Mouse (Mus musculus) lung, embryonic 14.5 days (tissue): ENCODE measurements at regions not wholly inside any gene's neighbourhood (a gene's known extent, or its start where the extent isn't known, plus 50 kb on each side); places are given as distances from the start of the nearest gene placed in this dataset.
A peak's percentile ranks its signal among the peaks of the same experiment; 100 is the strongest.

Experiments used
- ATAC-seq: fragments of 200-750 bp; cut with Nextera tagmentation; 2 replicates; pipeline ENCODE4 v1.8.0; 2017; ENCODE audit warnings: mild to moderate bottlenecking, moderate TSS enrichment, moderate library complexity; ENCODE audit not compliant: insufficient read depth
- DNase-seq: peaks from one replicate; pipeline ENCODE4 v3.0.0-alpha.2; 2015
- H3K27ac ChIP-seq: fragments of 300-500 bp; sonication (generic); 2 replicates; pipeline ENCODE4 v1.5.1; 2014; ENCODE audit warnings: low read depth, mild to moderate bottlenecking, moderate library complexity
- H3K27me3 ChIP-seq: fragments of 300-500 bp; sonication (generic); 2 replicates; pipeline ENCODE4 v1.6.1; 2014; ENCODE audit warnings: low read length, control low read depth; ENCODE audit not compliant: insufficient read depth
- H3K36me3 ChIP-seq: fragments of 300-500 bp; sonication (generic); 2 replicates; pipeline ENCODE4 v1.6.1; 2014; ENCODE audit warnings: control low read depth; ENCODE audit not compliant: insufficient read depth
- H3K4me1 ChIP-seq: fragments of 300-500 bp; sonication (generic); 2 replicates; pipeline ENCODE4 v1.6.1; 2014; ENCODE audit warnings: antibody characterized with exemption, control low read depth; ENCODE audit not compliant: insufficient read depth
- H3K4me2 ChIP-seq: fragments of 300-500 bp; sonication (generic); 2 replicates; pipeline ENCODE4 v1.6.1; 2014; ENCODE audit warnings: mild to moderate bottlenecking
- H3K4me3 ChIP-seq: fragments of 300-500 bp; sonication (generic); 2 replicates; pipeline ENCODE4 v1.5.1; 2014; ENCODE audit warnings: low read depth, low read length
- H3K9ac ChIP-seq: fragments of 300-500 bp; sonication (generic); 2 replicates; pipeline ENCODE4 v1.6.1; 2014
- H3K9me3 ChIP-seq: fragments of 300-500 bp; sonication (generic); 2 replicates; pipeline ENCODE4 v1.6.1; 2016; ENCODE audit warnings: low read depth, low read length, control low read depth
- CTCF ChIP-seq: IDR thresholded peaks from 2 replicates; pipeline ENCODE4 v1.5.1; 2016; ENCODE audit warnings: antibody characterized with exemption, low read depth
- WGBS: fragments of 180-500 bp; shearing (Covaris S2); extraction: QIAGEN DNeasy Blood & Tissue Kit; methylation state at CpG from one replicate; pipeline ENCODE4 v1.1.7; 2014; 5-methylcytosine and 5-hydroxymethylcytosine counted together

DNA sequence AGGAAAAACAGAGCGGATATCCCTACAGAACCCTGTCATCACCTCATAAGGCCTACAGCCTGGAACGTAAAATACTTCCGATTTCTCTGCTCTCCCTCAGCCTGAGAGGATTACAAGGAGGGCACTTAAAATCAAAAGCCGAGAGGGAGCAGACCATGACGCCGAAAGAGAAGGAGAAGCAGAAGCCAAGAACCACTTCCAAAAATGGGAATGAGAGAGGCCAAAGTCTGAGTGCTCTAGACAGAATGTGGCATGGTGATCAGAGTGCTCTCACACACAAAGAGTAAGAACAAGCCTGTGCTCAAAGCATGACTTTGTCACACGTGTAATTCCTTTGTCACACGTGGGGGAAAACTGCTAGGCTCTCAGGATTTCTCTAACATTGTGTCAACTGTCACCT is 125.9 kb downstream of the Hlx start:
- peak; percentile 31 for DNase-seq
- H3K9me3 ChIP-seq, result no peaks in the 10 kb centered on the region
- no peak overlapping the region for H3K9ac ChIP-seq
- no peaks in the 10 kb centered on the region for H3K27me3 ChIP-seq
- WGBS, result 58% methylated on average over 8 of the region's 8 CpGs
- no peak overlapping the region for H3K4me2 ChIP-seq
- no peaks in the 10 kb centered on the region for H3K36me3 ChIP-seq
- no peak for ATAC-seq
- no peaks in the 10 kb centered on the region for H3K4me1 ChIP-seq
- no peak overlapping the region for H3K27ac ChIP-seq
- no peak for TF ChIP-seq CTCF
- H3K4me3 ChIP-seq, result no peak overlapping the region

GRCm38 (mm10) chr1:184605666-184606065 is 126.8 kb downstream of the Hlx start:
- DNase-seq, result peak; percentile 36
- no peak for ATAC-seq
- H3K4me3 ChIP-seq, result no peak overlapping the region
- TF ChIP-seq CTCF, result no peak
- WGBS, result 51% methylated on average over 7 of the region's 7 CpGs
- H3K4me2 ChIP-seq, result no peak overlapping the region
- no peaks in the 10 kb centered on the region for H3K27me3 ChIP-seq
- no peak overlapping the region for H3K27ac ChIP-seq
- H3K9ac ChIP-seq, result no peak overlapping the region
- H3K9me3 ChIP-seq, result no peaks in the 10 kb centered on the region
- no peaks in the 10 kb centered on the region for H3K36me3 ChIP-seq
- H3K4me1 ChIP-seq, result no peaks in the 10 kb centered on the region

DNA sequence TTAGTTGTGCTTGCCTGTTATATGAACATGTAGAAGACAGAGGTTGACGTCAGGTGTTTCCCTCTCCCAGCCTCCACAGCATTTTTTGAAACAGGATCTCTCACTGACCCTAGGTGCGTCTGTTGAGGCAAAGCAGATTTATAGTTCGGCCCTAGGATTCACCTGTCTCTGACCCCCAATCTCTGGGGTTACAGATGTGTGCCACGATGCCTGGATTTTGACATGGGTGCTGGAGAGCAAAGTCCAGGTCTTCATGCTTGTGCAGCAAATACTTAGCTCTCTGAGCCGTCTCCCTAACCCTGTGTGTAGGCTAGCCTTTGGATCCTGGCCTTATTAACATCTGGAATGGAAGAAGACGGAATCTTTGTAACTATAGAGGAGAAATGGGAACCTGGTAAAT is 129.3 kb downstream of the Hlx start:
- 85% methylated on average over 6 of the region's 6 CpGs for WGBS

DNA sequence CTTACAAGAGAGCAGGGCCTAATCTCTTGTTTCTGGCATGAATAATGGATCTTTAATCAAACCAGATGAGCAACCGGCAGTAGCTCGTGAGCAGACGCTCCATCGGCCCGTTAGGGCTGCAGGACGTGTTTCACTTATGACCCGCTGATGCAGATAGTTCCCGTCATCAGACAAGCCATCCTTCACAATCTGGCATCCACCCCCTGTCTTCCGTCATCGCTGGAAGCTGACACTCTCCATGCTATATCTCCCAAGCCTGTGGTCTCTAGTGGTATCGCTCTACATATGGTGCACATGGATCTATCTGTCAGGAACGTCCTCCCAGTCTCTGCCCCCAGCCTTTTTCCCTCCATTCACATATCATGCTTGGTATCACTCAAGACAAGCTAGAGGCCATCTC is 137.0 kb downstream of the Hlx start:
- Histone ChIP-seq H3K4me3 (no peak overlapping the region), H3K27me3 (no peaks in the 10 kb centered on the region), H3K36me3 (no peaks in the 10 kb centered on the region), H3K4me1 (peaks cover 13% of the 10 kb centered on the region; the same call in 1 of the 2 replicates), H3K27ac (no peak overlapping the region; the same call in 1 of the 2 replicates), H3K4me2 (peak overlapping the region; percentile 45), H3K9me3 (no peaks in the 10 kb centered on the region), H3K9ac (no peak overlapping the region)
- ATAC-seq, result peak; percentile 90
- TF ChIP-seq CTCF, result no peak
- 29% methylated on average over 12 of the region's 12 CpGs for WGBS
- peak; percentile 79 for DNase-seq

More for the DNA sequence above, 129.3 kb downstream of the Hlx start:
- no peak overlapping the region for H3K4me3 ChIP-seq
- H3K9ac ChIP-seq, result no peak overlapping the region
- no peaks in the 10 kb centered on the region for H3K4me1 ChIP-seq
- H3K36me3 ChIP-seq, result no peaks in the 10 kb centered on the region
- H3K27ac ChIP-seq, result no peak overlapping the region
- no peak overlapping the region for H3K4me2 ChIP-seq
- ATAC-seq (no peak), DNase-seq (no peak)
- no peak for TF ChIP-seq CTCF
- no peaks in the 10 kb centered on the region for H3K27me3 ChIP-seq
- H3K9me3 ChIP-seq, result no peaks in the 10 kb centered on the region

- Histone ChIP-seq H3K36me3 (no peaks in the 10 kb centered on the region), H3K9me3 (no peaks in the 10 kb centered on the region), H3K4me2 (no peak overlapping the region), H3K4me3 (no peak overlapping the region), H3K27ac (no peak overlapping the region), H3K9ac (no peak overlapping the region), H3K27me3 (no peaks in the 10 kb centered on the region), H3K4me1 (peaks cover 12% of the 10 kb centered on the region; the same call in 1 of the 2 replicates)
- peak; percentile 18 for DNase-seq
- 55% methylated on average over 7 of the region's 7 CpGs for WGBS
- no peak for ATAC-seq
- no peak for TF ChIP-seq CTCF
Measured at GRCm38 (mm10) chr1:184590634-184591033, 141.8 kb downstream of the Hlx start.

GRCm38 (mm10) chr1:184589277-184589676 is 143.1 kb downstream of the Hlx start:
- H3K27ac ChIP-seq, result no peak overlapping the region
- H3K27me3 ChIP-seq, result no peaks in the 10 kb centered on the region
- DNase-seq (peak; percentile 29), ATAC-seq (no peak; the same call in 1 of the 2 replicates)
- H3K9me3 ChIP-seq, result no peaks in the 10 kb centered on the region
- no peaks in the 10 kb centered on the region for H3K36me3 ChIP-seq
- no peak overlapping the region for H3K4me2 ChIP-seq
- no peak overlapping the region for H3K9ac ChIP-seq
- 63% methylated on average over 4 of the region's 4 CpGs for WGBS
- peaks cover 9% of the 10 kb centered on the region for H3K4me1 ChIP-seq
- no peak overlapping the region for H3K4me3 ChIP-seq
- no peak for TF ChIP-seq CTCF

- Histone ChIP-seq H3K9me3 (no peaks in the 10 kb centered on the region), H3K27ac (peak overlapping the region; percentile 60), H3K36me3 (no peaks in the 10 kb centered on the region), H3K4me3 (no peak overlapping the region), H3K27me3 (no peaks in the 10 kb centered on the region), H3K9ac (no peak overlapping the region), H3K4me2 (0 out of 2 replicates have a peak overlapping the region, but pooled peaks have one; percentile 18), H3K4me1 (peaks cover 10% of the 10 kb centered on the region)
- no peak for TF ChIP-seq CTCF
- WGBS, result 17% methylated on average over 12 of the region's 12 CpGs
- peak; percentile 83 for ATAC-seq
- peak; percentile 68 for DNase-seq
Measured at GRCm38 (mm10) chr1:184584505-184584874, 147.9 kb downstream of the Hlx start.
